Mouse (Mus musculus) megakaryocyte, embryonic 14.5 days (primary cell): ENCODE measurements around the gene Zfp882. TPM values are rescaled to one million over a fixed set of nuclear protein-coding genes. Genes with fewer than 3 reads are reported as not detected.
"Not testable (repeated sequence)": the region's sequence is repeated elsewhere in the genome, so short reads cannot be mapped to it uniquely, and the experiment has no call there.

Source experiments
- H3K27me3 ChIP-seq: replicated peaks from 2 replicates; pipeline ENCODE3; 2012; ENCODE audit warnings: inconsistent platforms
- H3K36me3 ChIP-seq: replicated peaks from 2 replicates; pipeline ENCODE3; 2012; ENCODE audit warnings: low read length, inconsistent platforms, mixed read lengths
- H3K4me1 ChIP-seq: 2 replicates; pipeline ENCODE4 v1.6.1; 2012; ENCODE audit warnings: inconsistent platforms
- H3K4me3 ChIP-seq: replicated peaks from 2 replicates; pipeline ENCODE3; 2012; ENCODE audit warnings: moderate library complexity, mild to moderate bottlenecking, inconsistent platforms
- H3K9me3 ChIP-seq: 2 replicates; pipeline ENCODE4 v1.6.1; 2012; ENCODE audit warnings: inconsistent platforms
- FLI1 ChIP-seq: IDR thresholded peaks from 2 replicates; pipeline ENCODE4 v1.6.1; 2012; ENCODE audit warnings: low read length, inconsistent platforms, mixed read lengths
- GATA1 ChIP-seq: IDR thresholded peaks from 3 replicates; pipeline ENCODE4 v1.6.1; 2012; ENCODE audit warnings: mixed read lengths, low read length, inconsistent platforms, borderline replicate concordance
- polyA plus RNA-seq: library from polyadenylated mRNA; stranded (reverse); fragments of >175 nt; gene quantifications from 2 replicates; pipeline ENCODE4 v1.2.3, GENCODE M21; 2012; ENCODE audit warnings: low replicate concordance; ENCODE audit not compliant: insufficient read depth

Zfp882 gene
- polyA plus RNA-seq, 1 experiment: not detected

DNA sequence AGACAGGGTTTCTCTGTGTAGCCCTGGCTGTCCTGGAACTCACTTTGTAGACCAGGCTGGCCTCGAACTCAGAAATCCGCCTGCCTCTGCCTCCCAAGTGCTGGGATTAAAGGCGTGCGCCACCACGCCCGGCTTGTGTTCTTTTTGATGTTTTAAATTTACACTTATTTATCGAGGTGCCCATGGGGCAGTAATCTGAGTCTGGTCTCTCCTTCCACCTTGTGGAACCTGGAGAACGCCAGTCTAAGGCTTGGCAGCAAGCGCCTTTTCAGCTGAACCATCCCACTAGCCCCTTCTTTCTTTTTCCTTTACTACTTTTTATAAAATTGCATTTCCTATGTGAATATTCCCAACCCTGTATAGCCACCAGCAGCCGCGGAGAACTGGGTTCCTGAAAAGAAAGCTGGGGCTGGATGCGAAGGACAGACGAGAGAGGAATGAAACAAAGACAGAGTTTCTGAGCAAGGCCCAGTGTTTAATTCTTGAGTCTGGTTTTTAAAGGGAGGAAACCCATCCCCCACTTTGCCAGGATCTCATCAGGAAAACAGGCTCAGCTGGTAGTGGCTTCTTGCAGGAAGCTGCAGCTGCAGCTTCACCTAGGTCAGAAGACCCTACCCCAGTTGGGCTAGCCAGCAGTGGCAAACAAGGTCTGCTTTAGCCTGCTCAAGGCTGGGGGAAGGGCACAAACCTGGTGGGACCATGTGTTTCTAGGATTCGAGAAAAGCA lies 43.2 kb downstream of the Zfp882 start:
- H3K36me3 ChIP-seq: peaks cover 19% of the 10 kb centered on the region
- no peaks in the 10 kb centered on the region for H3K27me3 ChIP-seq
- 0 out of 2 replicates have a peak, but pooled peaks cover 5% of the 10 kb centered on the region for H3K9me3 ChIP-seq
- H3K4me1 ChIP-seq: peaks cover 32% of the 10 kb centered on the region
- TF ChIP-seq GATA1 (no peak), FLI1 (no peak)
- peak overlapping the region; percentile 99 for H3K4me3 ChIP-seq

DNA sequence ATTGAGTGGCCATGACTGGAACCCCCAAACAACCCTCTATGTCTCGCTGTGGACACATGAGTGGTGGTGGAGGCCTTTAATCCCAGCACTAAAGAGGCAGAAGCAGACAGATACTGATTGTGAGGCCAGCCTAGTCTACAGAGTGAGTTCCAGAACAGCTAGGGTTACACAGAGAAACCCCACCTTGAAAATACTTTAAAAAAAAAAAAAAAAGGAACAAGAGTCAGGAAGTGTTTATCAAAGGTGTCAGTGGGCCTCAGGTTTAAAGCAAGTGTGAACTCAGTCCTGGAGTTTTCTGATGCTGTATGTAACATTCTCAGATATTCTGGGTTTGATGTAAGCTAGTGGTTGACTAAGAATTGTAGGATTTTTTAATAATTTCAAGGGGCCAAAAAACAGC lies 44.1 kb downstream of the Zfp882 start:
- peaks cover 32% of the 10 kb centered on the region for H3K4me1 ChIP-seq
- peak overlapping the region; percentile 91 for H3K4me3 ChIP-seq
- peaks cover 19% of the 10 kb centered on the region for H3K36me3 ChIP-seq
- TF ChIP-seq FLI1 (no peak), GATA1 (no peak)
- 0 out of 2 replicates have a peak, but pooled peaks cover 5% of the 10 kb centered on the region for H3K9me3 ChIP-seq
- no peaks in the 10 kb centered on the region for H3K27me3 ChIP-seq

DNA sequence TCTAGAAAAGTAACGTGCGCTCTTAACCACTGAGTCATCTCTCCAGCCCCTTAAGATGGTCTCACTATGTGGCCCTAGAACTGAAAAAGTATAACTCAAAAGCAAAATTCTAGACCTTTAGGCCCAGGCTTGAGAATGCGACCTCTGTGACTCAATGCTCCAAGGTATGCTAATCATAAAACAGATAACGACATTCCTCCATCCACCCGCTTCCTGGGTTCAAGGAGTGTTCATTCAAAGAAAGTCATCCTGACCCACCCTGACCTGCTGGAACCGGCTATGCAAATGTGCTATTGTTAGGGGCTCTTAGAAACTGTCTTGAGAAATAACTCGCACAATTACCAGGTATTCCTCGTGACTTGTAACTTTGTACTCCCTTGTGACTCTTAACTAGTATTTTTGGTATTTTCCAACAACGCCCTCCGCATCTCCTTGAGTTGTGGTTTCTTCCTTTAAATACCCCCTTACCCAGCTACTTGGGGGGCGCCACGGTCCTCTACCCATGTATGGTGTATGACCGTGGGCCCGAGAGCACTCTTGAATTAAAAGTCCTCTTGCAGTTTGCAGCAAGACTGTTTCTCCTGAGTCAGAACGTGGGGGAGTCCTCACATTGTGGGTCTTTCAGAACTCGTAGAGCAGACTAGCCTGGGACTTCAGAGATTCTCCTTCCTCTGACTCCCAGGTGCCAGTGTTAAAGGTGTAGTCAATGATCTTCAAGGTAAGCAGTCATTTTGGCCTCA lies 44.7 kb downstream of the Zfp882 start:
- not testable (repeated sequence) for H3K4me3 ChIP-seq, H3K27me3 ChIP-seq, H3K9me3 ChIP-seq
- Histone ChIP-seq H3K4me1 (peaks cover 32% of the 10 kb centered on the region), H3K36me3 (peaks cover 19% of the 10 kb centered on the region)

- 0 out of 2 replicates have a peak, but pooled peaks cover 5% of the 10 kb centered on the region for H3K9me3 ChIP-seq
- H3K4me1 ChIP-seq: peaks cover 19% of the 10 kb centered on the region
- H3K4me3 ChIP-seq: no peak overlapping the region
- H3K36me3 ChIP-seq: peaks cover 22% of the 10 kb centered on the region
- TF ChIP-seq GATA1 (no peak), FLI1 (no peak)
- H3K27me3 ChIP-seq: no peaks in the 10 kb centered on the region
Observed at GRCm38 (mm10) chr8:71954666-71955065, 46.3 kb downstream of the Zfp882 start.

DNA sequence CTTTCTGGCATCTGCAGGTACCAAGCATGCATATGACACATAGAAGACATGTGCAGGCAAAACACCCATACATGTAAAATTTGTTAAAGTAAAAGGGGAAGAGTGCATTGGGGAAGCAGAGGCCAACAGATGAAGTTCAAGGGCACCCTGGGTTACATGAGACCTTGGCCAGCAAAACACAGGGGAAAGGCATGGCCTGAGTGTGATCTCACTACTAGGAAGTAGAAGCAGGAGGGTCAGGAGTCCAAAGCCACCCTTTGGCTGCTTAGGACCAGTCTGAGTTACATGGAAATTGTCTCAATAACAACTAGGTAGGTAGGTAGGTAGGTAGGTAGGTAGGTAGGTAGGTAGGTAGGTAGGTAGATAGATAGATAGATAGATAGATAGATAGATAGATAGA lies 52.1 kb downstream of the Zfp882 start:
- peaks cover 9% of the 10 kb centered on the region for H3K9me3 ChIP-seq
- TF ChIP-seq FLI1: no peak
- no peak for TF ChIP-seq GATA1
- no peaks in the 10 kb centered on the region for H3K27me3 ChIP-seq
- H3K36me3 ChIP-seq: peaks cover 61% of the 10 kb centered on the region
- H3K4me1 ChIP-seq: peaks cover 14% of the 10 kb centered on the region
- H3K4me3 ChIP-seq: no peak overlapping the region

- Histone ChIP-seq H3K9me3 (peaks cover 16% of the 10 kb centered on the region), H3K36me3 (peaks cover 72% of the 10 kb centered on the region), H3K4me3 (no peak overlapping the region), H3K27me3 (no peaks in the 10 kb centered on the region), H3K4me1 (peaks cover 14% of the 10 kb centered on the region)
- TF ChIP-seq GATA1 (no peak), FLI1 (no peak)
Observed at GRCm38 (mm10) chr8:71961796-71962195, 53.4 kb downstream of the Zfp882 start.

DNA sequence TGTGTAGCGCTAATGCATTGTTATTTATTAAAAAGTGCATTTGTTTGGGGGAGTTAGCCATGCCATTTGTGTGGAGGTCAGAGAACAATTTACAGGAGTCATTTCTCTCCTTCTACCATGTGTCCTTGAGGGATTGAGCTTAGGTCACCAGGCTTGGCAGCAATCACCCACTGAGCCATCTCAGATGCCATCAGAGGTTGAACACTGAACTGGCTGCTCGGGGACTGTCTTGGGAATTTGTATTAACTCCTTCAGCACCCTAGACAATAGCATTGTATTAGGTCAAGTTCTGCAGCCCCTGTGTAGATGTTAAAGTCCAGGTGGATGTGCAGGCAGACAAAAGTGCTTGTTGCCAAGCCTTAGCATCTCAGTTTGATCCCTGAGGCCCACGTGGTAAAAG lies 55.6 kb downstream of the Zfp882 start:
- H3K4me3 ChIP-seq: no peak overlapping the region
- no peak for TF ChIP-seq GATA1
- TF ChIP-seq FLI1: no peak
- peaks cover 14% of the 10 kb centered on the region for H3K4me1 ChIP-seq
- peaks cover 94% of the 10 kb centered on the region for H3K36me3 ChIP-seq
- H3K9me3 ChIP-seq: peaks cover 16% of the 10 kb centered on the region
- H3K27me3 ChIP-seq: no peaks in the 10 kb centered on the region

DNA sequence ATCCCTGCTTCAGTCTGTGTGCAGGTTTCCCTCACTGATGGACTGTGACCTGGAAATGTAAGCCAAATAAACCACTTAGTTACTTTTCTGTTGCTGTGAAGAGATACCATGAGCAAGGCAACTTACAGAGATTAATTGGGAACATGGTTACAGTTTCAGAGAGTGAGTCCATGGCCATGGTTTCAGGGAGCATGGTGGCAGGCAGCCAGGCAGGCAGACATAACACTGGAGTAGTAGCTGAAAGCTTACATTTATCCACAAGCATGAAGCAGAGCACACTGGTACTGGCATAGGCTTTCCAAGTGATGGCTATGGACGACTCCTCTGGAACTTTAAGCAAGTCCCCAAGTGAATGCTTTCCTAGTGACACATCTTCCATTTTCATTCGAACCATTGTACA lies 56.8 kb downstream of the Zfp882 start:
- no peaks in the 10 kb centered on the region for H3K27me3 ChIP-seq
- H3K4me1 ChIP-seq: peaks cover 12% of the 10 kb centered on the region
- H3K9me3 ChIP-seq: peaks cover 16% of the 10 kb centered on the region
- no peak overlapping the region for H3K4me3 ChIP-seq
- H3K36me3 ChIP-seq: peaks cover 96% of the 10 kb centered on the region
- no peak for TF ChIP-seq GATA1
- no peak for TF ChIP-seq FLI1

Other genes with a start within 250 kb of the Zfp882 start
- 8.9 and 10.8 TPM in 2 replicates for gene Unc13a, start 236.9 kb upstream of the Zfp882 start, polyA plus RNA-seq
- gene Jak3, start 232.3 kb upstream of the Zfp882 start, polyA plus RNA-seq: 209 and 434 TPM in 2 replicates
- 241 and 376 TPM in 2 replicates for gene Insl3, start 219.4 kb upstream of the Zfp882 start, polyA plus RNA-seq
- 0.77 TPM in 1 of 2 replicates, not detected in the other for gene B3gnt3, start 206.8 kb upstream of the Zfp882 start, polyA plus RNA-seq
- 48.6 and 69.2 TPM in 2 replicates for gene Fcho1, start 182.9 kb upstream of the Zfp882 start, polyA plus RNA-seq
- gene Zfp709, start 26.6 kb upstream of the Zfp882 start, polyA plus RNA-seq: 0.37 and 0.64 TPM in 2 replicates
- gene Zfp617, start within 50 bp of the Zfp882 start, polyA plus RNA-seq: 0.69 TPM in 1 of 2 replicates, not detected in the other
- 0.17 TPM in 1 of 2 replicates, not detected in the other for gene Zfp961, start 42.4 kb downstream of the Zfp882 start, polyA plus RNA-seq
- 5.2 and 6.8 TPM in 2 replicates for gene Cyp4f18, start 101.0 kb downstream of the Zfp882 start, polyA plus RNA-seq
- not detected in 2 replicates for gene Olfr372, start 132.6 kb downstream of the Zfp882 start, polyA plus RNA-seq
- gene Olfr373, start 174.6 kb downstream of the Zfp882 start, polyA plus RNA-seq: not detected in 2 replicates
- not detected in 2 replicates for gene Olfr374, start 198.4 kb downstream of the Zfp882 start, polyA plus RNA-seq
- gene Tpm4, start 226.4 kb downstream of the Zfp882 start, polyA plus RNA-seq: 84.6 and 1,037 TPM in 2 replicates